Mouse (Mus musculus) embryonic facial prominence, embryonic 13.5 days (tissue): ENCODE measurements around the gene Copg1. TPM values are rescaled to one million over a fixed set of nuclear protein-coding genes. Genes with fewer than 3 reads are reported as not detected.
"Not testable (repeated sequence)": the region's sequence is repeated elsewhere in the genome, so short reads cannot be mapped to it uniquely, and the experiment has no call there.

Experiments used
- ATAC-seq: fragments of 200-750 bp; cut with Nextera tagmentation; 2 replicates; pipeline ENCODE4 v1.8.0; 2017; ENCODE audit warnings: low read depth; ENCODE audit not compliant: insufficient number of reproducible peaks, insufficient read depth, low FRiP score, low TSS enrichment
- H3K27ac ChIP-seq: fragments of 300-500 bp; sonication (generic); 2 replicates; pipeline ENCODE4 v1.5.1; 2015; ENCODE audit warnings: moderate library complexity, mild to moderate bottlenecking, inconsistent platforms
- H3K27me3 ChIP-seq: fragments of 300-500 bp; sonication (generic); 2 replicates; pipeline ENCODE4 v1.6.1; 2015; ENCODE audit warnings: mild to moderate bottlenecking, inconsistent platforms
- H3K36me3 ChIP-seq: fragments of 300-500 bp; sonication (generic); 2 replicates; pipeline ENCODE4 v1.6.1; 2015; ENCODE audit warnings: mild to moderate bottlenecking, inconsistent platforms
- H3K4me1 ChIP-seq: fragments of 300-500 bp; sonication (generic); 2 replicates; pipeline ENCODE4 v1.6.1; 2015; ENCODE audit warnings: inconsistent platforms
- H3K4me2 ChIP-seq: fragments of 300-500 bp; sonication (generic); 2 replicates; pipeline ENCODE4 v1.6.1; 2015; ENCODE audit warnings: moderate library complexity, mild to moderate bottlenecking, inconsistent platforms
- H3K4me3 ChIP-seq: fragments of 300-500 bp; sonication (generic); 2 replicates; pipeline ENCODE4 v1.5.1; 2015; ENCODE audit warnings: mild to moderate bottlenecking, inconsistent platforms
- H3K9ac ChIP-seq: fragments of 300-500 bp; sonication (generic); 2 replicates; pipeline ENCODE4 v1.6.1; 2015; ENCODE audit warnings: mild to moderate bottlenecking, inconsistent platforms
- H3K9me3 ChIP-seq: fragments of 300-500 bp; sonication (generic); 2 replicates; pipeline ENCODE4 v1.6.1; 2016; ENCODE audit warnings: inconsistent platforms
- WGBS: fragments of 180-500 bp; shearing (Covaris S2); methylation state at CpG from one replicate; pipeline ENCODE4 v1.1.7; 2015; ENCODE audit warnings: mixed read lengths; 5-methylcytosine and 5-hydroxymethylcytosine counted together
- polyA plus RNA-seq: library from polyadenylated mRNA; unstranded; fragments of >200 nt; fragmentation: Nextera tagmentation; extraction: Ambion mirVana; gene quantifications from 2 replicates; pipeline ENCODE4 v1.2.1, GENCODE M21; 2015

The Copg1 gene
- polyA plus RNA-seq, 1 experiment from 2014 or later: 162 TPM

GRCm38 (mm10) chr6:87914326-87915102 is 26.9 kb downstream of the Copg1 start:
- peaks cover 72% of the 10 kb centered on the region for H3K36me3 ChIP-seq
- peaks cover 18% of the 10 kb centered on the region for H3K4me1 ChIP-seq
- ATAC-seq: peak; percentile 43; the same call in 1 of the 2 replicates
- H3K9ac ChIP-seq: peak overlapping the region; percentile 92
- no peaks in the 10 kb centered on the region for H3K9me3 ChIP-seq
- H3K27ac ChIP-seq: peak overlapping the region; percentile 91
- H3K4me2 ChIP-seq: peak overlapping the region; percentile 88
- no peaks in the 10 kb centered on the region for H3K27me3 ChIP-seq
- H3K4me3 ChIP-seq: peak overlapping the region; percentile 85
- WGBS: 2% methylated on average over 35 of the region's 35 CpGs

- no peak overlapping the region for H3K4me2 ChIP-seq
- H3K36me3 ChIP-seq: peaks cover 71% of the 10 kb centered on the region
- no peak overlapping the region; the same call in 1 of the 2 replicates for H3K9ac ChIP-seq
- no peak for ATAC-seq
- no peak overlapping the region for H3K4me3 ChIP-seq
- H3K9me3 ChIP-seq: no peaks in the 10 kb centered on the region
- H3K27me3 ChIP-seq: no peaks in the 10 kb centered on the region
- WGBS: 83% methylated on average over 5 of the region's 5 CpGs
- no peak overlapping the region for H3K27ac ChIP-seq
- peaks cover 18% of the 10 kb centered on the region for H3K4me1 ChIP-seq
These were observed 28.3 kb downstream of the Copg1 start for GRCm38 (mm10) chr6:87915939-87916338.

- Histone ChIP-seq H3K4me2 (no peak overlapping the region), H3K4me1 (0 out of 2 replicates have a peak, but pooled peaks cover 3% of the 10 kb centered on the region), H3K27ac (no peak overlapping the region), H3K9me3 (no peaks in the 10 kb centered on the region), H3K4me3 (no peak overlapping the region), H3K36me3 (peaks cover 87% of the 10 kb centered on the region), H3K9ac (no peak overlapping the region), H3K27me3 (no peaks in the 10 kb centered on the region)
- no peak for ATAC-seq
- WGBS: 90% methylated on average over 4 of the region's 4 CpGs
These were observed 33.6 kb downstream of the Copg1 start for GRCm38 (mm10) chr6:87921201-87921600.

GRCm38 (mm10) chr6:87923624-87924023 is 36.0 kb downstream of the Copg1 start:
- WGBS: 85% methylated on average over 1 of the region's 1 CpGs

GRCm38 (mm10) chr6:87935037-87935436 is 47.4 kb downstream of the Copg1 start:
- Histone ChIP-seq H3K27me3 (no peaks in the 10 kb centered on the region), H3K27ac (no peak overlapping the region), H3K4me1 (peaks cover 6% of the 10 kb centered on the region), H3K9ac (no peak overlapping the region), H3K36me3 (peaks cover 64% of the 10 kb centered on the region), H3K4me3 (no peak overlapping the region), H3K9me3 (no peaks in the 10 kb centered on the region), H3K4me2 (no peak overlapping the region)
- no peak for ATAC-seq
- 83% methylated on average over 5 of the region's 5 CpGs for WGBS

More at GRCm38 (mm10) chr6:87923624-87924023, 36.0 kb downstream of the Copg1 start:
- Histone ChIP-seq H3K27me3 (no peaks in the 10 kb centered on the region), H3K9me3 (no peaks in the 10 kb centered on the region), H3K4me1 (no peaks in the 10 kb centered on the region), H3K36me3 (peaks cover 72% of the 10 kb centered on the region), H3K9ac (no peak overlapping the region), H3K4me3 (no peak overlapping the region), H3K27ac (no peak overlapping the region), H3K4me2 (no peak overlapping the region)
- no peak for ATAC-seq

- H3K27ac ChIP-seq: 0 out of 2 replicates have a peak overlapping the region, but pooled peaks have one; percentile 22
- 0 out of 2 replicates have a peak, but pooled peaks have one; percentile 59 for ATAC-seq
These were observed 49.7 kb downstream of the Copg1 start for GRCm38 (mm10) chr6:87937178-87937788.

GRCm38 (mm10) chr6:87938941-87939340 is 51.3 kb downstream of the Copg1 start:
- H3K9ac ChIP-seq: no peak overlapping the region
- H3K27me3 ChIP-seq: no peaks in the 10 kb centered on the region
- 87% methylated on average over 3 of the region's 3 CpGs for WGBS
- H3K4me2 ChIP-seq: no peak overlapping the region
- H3K27ac ChIP-seq: no peak overlapping the region
- H3K4me3 ChIP-seq: no peak overlapping the region
- no peaks in the 10 kb centered on the region for H3K9me3 ChIP-seq
- H3K4me1 ChIP-seq: peaks cover 6% of the 10 kb centered on the region
- ATAC-seq: no peak
- H3K36me3 ChIP-seq: peaks cover 39% of the 10 kb centered on the region

More at GRCm38 (mm10) chr6:87937178-87937788, 49.7 kb downstream of the Copg1 start:
- no peak overlapping the region for H3K4me3 ChIP-seq
- H3K9me3 ChIP-seq: no peaks in the 10 kb centered on the region
- 42% methylated on average over 19 of the region's 19 CpGs for WGBS
- H3K36me3 ChIP-seq: peaks cover 52% of the 10 kb centered on the region
- H3K4me1 ChIP-seq: peaks cover 6% of the 10 kb centered on the region
- no peak overlapping the region for H3K9ac ChIP-seq
- H3K27me3 ChIP-seq: no peaks in the 10 kb centered on the region
- H3K4me2 ChIP-seq: no peak overlapping the region

- H3K4me2 ChIP-seq: no peak overlapping the region
- no peak overlapping the region for H3K27ac ChIP-seq
- no peaks in the 10 kb centered on the region for H3K27me3 ChIP-seq
- 0 out of 2 replicates have a peak, but pooled peaks cover 4% of the 10 kb centered on the region for H3K9me3 ChIP-seq
- H3K4me3 ChIP-seq: no peak overlapping the region
- H3K4me1 ChIP-seq: peaks cover 5% of the 10 kb centered on the region
- H3K36me3 ChIP-seq: peaks cover 9% of the 10 kb centered on the region; the same call in 1 of the 2 replicates
- H3K9ac ChIP-seq: no peak overlapping the region
- WGBS: 83% methylated on average over 7 of the region's 7 CpGs
- ATAC-seq: no peak
These were observed 54.6 kb downstream of the Copg1 start for GRCm38 (mm10) chr6:87942179-87942578.

GRCm38 (mm10) chr6:87962457-87962856 is 74.8 kb downstream of the Copg1 start:
- H3K4me2 ChIP-seq: not testable (repeated sequence)

More at GRCm38 (mm10) chr6:87962457-87962856, 74.8 kb downstream of the Copg1 start:
- H3K36me3 ChIP-seq, H3K4me3 ChIP-seq, H3K4me1 ChIP-seq, H3K9ac ChIP-seq, H3K27ac ChIP-seq, H3K27me3 ChIP-seq, ATAC-seq: not testable (repeated sequence)
- H3K9me3 ChIP-seq: peaks cover 13% of the 10 kb centered on the region; the same call in 1 of the 2 replicates
- 65% methylated on average over 4 of the region's 4 CpGs for WGBS
